16 mouse cellular contexts compared by ENCODE assay signal in genomic region chr12:51883297-51883805, GRCm38 (mm10). TPM values are rescaled to one million over a fixed set of nuclear protein-coding genes. Genes with fewer than 3 reads are reported as not detected.
DNase-seq lines count a peak whose midpoint lies in the region; ATAC-seq and TF ChIP-seq lines count a peak whose summit lies in the region.
"Had no signal": no experiment of that assay in that cellular context is flagged by ENCODE, and none has a peak within 500 bp of the region (broad histone marks: within the 10 kb centered on the region; RNA-seq: fewer than 3 reads in every experiment).

No protein-coding gene starts in this region.

- no peak for TF ChIP-seq CTCF in liver, postnatal 0 days (IDR thresholded peaks at IDR 0.05; ENCODE audit: low read depth)

- peak; percentile 85 for TF ChIP-seq EP300 in liver, postnatal 0 days (IDR thresholded peaks at IDR 0.05; ENCODE audit: low read depth)

- H3K36me3 ChIP-seq in liver, postnatal 0 days (replicated peaks; ENCODE audit: insufficient read depth, low read length): peaks cover 40% of the 10 kb centered on the region
- peaks cover 8% of the 10 kb centered on the region; the same call in 1 of the 2 replicates for H3K36me3 ChIP-seq in intestine, embryonic 15.5 days

- WGBS in liver, postnatal 0 days (ENCODE audit: insufficient replicate concordance): 54% methylated on average over 9 of the region's 9 CpGs
- 89% methylated on average over 9 of the region's 9 CpGs for WGBS in intestine, embryonic 15.5 days

- no peak overlapping the region for H3K4me2 ChIP-seq in liver, postnatal 0 days (ENCODE audit: low read depth, low read length)
- H3K4me2 ChIP-seq in intestine, embryonic 15.5 days (replicated peaks): no peak overlapping the region
- H3K4me2 ChIP-seq: heart, embryonic 12.5 days; limb, embryonic 13.5 days; midbrain, embryonic 11.5 days had no signal

- no peak overlapping the region for H3K9ac ChIP-seq in liver, postnatal 0 days (replicated peaks)
- H3K9ac ChIP-seq in intestine, embryonic 15.5 days: no peak overlapping the region
- H3K9ac ChIP-seq: heart, embryonic 12.5 days; limb, embryonic 13.5 days had no signal

- no peaks in the 10 kb centered on the region for H3K27me3 ChIP-seq in liver, postnatal 0 days (ENCODE audit: insufficient read depth, low read length)
- no peaks in the 10 kb centered on the region for H3K27me3 ChIP-seq in intestine, embryonic 15.5 days (replicated peaks)
- H3K27me3 ChIP-seq: heart, embryonic 12.5 days; limb, embryonic 13.5 days; Patski had no signal

- ATAC-seq in erythroid progenitor cell, adult 5-6 weeks (replicated peaks; ENCODE audit: low FRiP score, poor library complexity, severe bottlenecking): peak; percentile 88
- peak; percentile 90 for ATAC-seq in liver, postnatal 0 days
- no peak; the same call in 1 of the 2 replicates for ATAC-seq in intestine, embryonic 15.5 days
- ATAC-seq: inflammation-experienced regulatory T-cells, adult 6 months had no signal

- no peaks in the 10 kb centered on the region for H3K9me3 ChIP-seq in liver, postnatal 0 days (ENCODE audit: low read length)
- H3K9me3 ChIP-seq in intestine, embryonic 15.5 days: no peaks in the 10 kb centered on the region
- H3K9me3 ChIP-seq: embryonic facial prominence, embryonic 10.5 days; heart, embryonic 12.5 days; limb, embryonic 13.5 days had no signal

- H3K27ac ChIP-seq in liver, postnatal 0 days (ENCODE audit: low read depth): peak overlapping the region; percentile 29; the same call in 1 of the 2 replicates
- H3K27ac ChIP-seq in intestine, embryonic 15.5 days: no peak overlapping the region
- H3K27ac ChIP-seq: embryonic facial prominence, embryonic 10.5 days; kidney, postnatal 0 days; limb, embryonic 13.5 days had no signal

- no peaks in the 10 kb centered on the region for H3K4me1 ChIP-seq in liver, postnatal 0 days (ENCODE audit: insufficient read depth)
- H3K4me1 ChIP-seq in intestine, embryonic 15.5 days (replicated peaks): no peaks in the 10 kb centered on the region
- H3K4me1 ChIP-seq: embryonic facial prominence, embryonic 10.5 days; limb, embryonic 13.5 days had no signal

- H3K4me3 ChIP-seq in liver, postnatal 0 days (ENCODE audit: low read depth, low read length): no peak overlapping the region
- no peak overlapping the region for H3K4me3 ChIP-seq in intestine, embryonic 15.5 days (replicated peaks)
- H3K4me3 ChIP-seq: embryonic facial prominence, embryonic 10.5 days; heart, embryonic 12.5 days; limb, embryonic 13.5 days; myocyte had no signal

- DNase-seq in adrenal gland, adult 8-10 months: peak; percentile 40
- DNase-seq in adrenal gland, postnatal 25 days: no peak
- peak; percentile 38 for DNase-seq in adrenal gland, postnatal 14 days
- no peak for DNase-seq in liver, postnatal 0 days
- no peak for DNase-seq in layer of hippocampus, postnatal 10 days (ENCODE audit: low spot score in 2 of 2)
- no peak for DNase-seq in frontal cortex, postnatal 14 days (ENCODE audit: low spot score in 2 of 2)

RNA-seq across cellular contexts. Expression of gene Hectd1, which starts 54.0 kb away (rescaled TPM):
- 100 to 1,000 TPM in 1 of 4 experiments, 10 to 100 TPM in 3; 89.8 to 101 (median 93.6) TPM for total RNA-seq in adrenal gland, adult 8-10 months (2022)
- 96.6 and 102 TPM in 2 replicates for total RNA-seq in adrenal gland, postnatal 25 days (2021)
- total RNA-seq in adrenal gland, postnatal 14 days (2021): 92.9 and 94.0 TPM in 2 replicates
- 83.3 and 96.0 TPM in 2 replicates for total RNA-seq in erythroid progenitor cell, adult 5-6 weeks (2015; ENCODE audit: low replicate concordance)
- total RNA-seq in erythroid progenitor cell, adult 5-6 weeks (2017; ENCODE audit: low replicate concordance): 139 and 142 TPM in 2 replicates
- polyA plus RNA-seq in liver, postnatal 0 days (2015; fragmentation: Nextera tagmentation; extraction: Ambion mirVana): 18.2 and 20.6 TPM in 2 replicates
- total RNA-seq in layer of hippocampus, postnatal 10 days (2021): 10 to 100 TPM; 87.0 to 87.2 TPM
- 31.1 and 32.2 TPM in 2 replicates for polyA plus RNA-seq in intestine, embryonic 15.5 days (2015; fragmentation: Nextera tagmentation; extraction: Ambion mirVana)

Comparison
In these comparisons a context has a peak if more than half of its experiments do, and no peak if none do; other contexts are left out.
1. DNase-seq: peak in adrenal gland, adult 8-10 months (single experiment) and adrenal gland, postnatal 14 days (single experiment); none in adrenal gland, postnatal 25 days (single experiment), liver, postnatal 0 days (single experiment), layer of hippocampus, postnatal 10 days (0 of 2) and frontal cortex, postnatal 14 days (0 of 2).